Mouse (Mus musculus) fat pad, adult 2 months (tissue): ENCODE results near the gene Derl3.

Experiments used
- DNase-seq: peaks from one replicate; pipeline ENCODE4 v3.0.0-alpha.2; 2011; ENCODE audit warnings: low read depth, low spot score; ENCODE audit errors: extremely low read depth

Gene Derl3

DNA sequence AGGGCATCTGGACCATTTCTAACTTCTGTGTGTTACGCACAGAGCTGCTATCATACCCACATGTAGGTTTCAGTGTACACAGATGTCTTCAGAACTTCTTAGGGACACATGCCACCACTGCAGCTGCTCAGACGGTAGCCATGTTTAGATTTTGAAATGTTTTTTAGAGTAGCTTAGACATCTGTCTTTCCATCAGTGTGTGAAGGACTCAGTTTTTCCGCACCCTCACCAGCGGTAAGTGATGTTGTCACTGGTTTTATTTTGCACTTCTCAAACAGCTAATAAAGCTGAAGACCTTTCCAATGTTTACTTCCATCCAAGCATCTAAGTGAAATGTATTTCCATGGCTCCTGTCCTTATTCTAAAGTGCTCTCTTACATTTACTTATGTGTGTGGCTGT, 13.7 kb downstream of the Derl3 start:
- no peak for DNase-seq

DNA sequence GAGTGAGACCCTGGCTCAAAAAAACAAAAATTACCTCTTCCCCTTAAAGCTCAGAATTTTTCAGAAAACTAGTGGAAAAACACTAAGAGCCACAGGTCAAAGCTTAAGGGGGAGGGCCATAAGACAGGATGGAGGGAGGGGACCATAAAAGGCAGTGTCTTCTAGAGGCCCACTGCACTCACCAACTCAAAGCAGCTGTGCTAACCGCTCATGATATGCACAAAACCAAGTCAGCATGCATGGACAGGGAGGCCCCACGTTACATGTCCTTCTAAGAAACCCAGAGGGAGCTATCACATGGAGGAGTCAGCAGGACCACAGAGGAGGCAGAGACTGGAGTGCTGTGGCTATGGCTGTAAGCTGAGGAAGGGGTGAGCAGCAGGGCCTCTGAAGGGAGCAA, 17.5 kb downstream of the Derl3 start:
- DNase-seq, result no peak

DNA sequence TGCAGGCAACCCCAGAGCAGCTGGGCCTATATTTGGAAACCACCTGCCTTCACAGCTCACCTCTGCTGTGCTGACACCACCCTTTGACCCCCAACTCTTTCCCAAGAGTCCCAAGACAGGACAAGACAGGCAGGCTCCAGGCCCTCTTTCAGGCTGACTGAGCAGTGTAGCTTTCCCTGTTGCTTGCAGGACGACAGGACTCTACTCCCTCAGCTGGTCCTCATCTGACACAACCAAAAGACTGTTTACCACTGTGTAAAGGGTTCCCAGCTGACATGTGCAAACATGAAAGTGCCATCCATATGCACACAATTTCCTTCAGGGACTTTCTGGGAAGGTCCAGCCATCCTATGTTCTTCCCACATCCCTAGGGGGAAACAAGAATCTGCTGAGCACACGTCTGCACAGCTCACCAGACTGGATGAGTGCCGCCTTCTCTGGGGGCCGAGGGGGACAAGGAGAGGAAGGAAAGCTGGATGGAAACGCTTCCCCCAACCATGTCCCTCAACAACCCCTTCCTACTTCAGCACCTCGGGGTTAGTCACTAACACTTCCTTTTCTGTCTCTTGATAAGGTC, 19.9 kb downstream of the Derl3 start:
- no peak for DNase-seq

DNA sequence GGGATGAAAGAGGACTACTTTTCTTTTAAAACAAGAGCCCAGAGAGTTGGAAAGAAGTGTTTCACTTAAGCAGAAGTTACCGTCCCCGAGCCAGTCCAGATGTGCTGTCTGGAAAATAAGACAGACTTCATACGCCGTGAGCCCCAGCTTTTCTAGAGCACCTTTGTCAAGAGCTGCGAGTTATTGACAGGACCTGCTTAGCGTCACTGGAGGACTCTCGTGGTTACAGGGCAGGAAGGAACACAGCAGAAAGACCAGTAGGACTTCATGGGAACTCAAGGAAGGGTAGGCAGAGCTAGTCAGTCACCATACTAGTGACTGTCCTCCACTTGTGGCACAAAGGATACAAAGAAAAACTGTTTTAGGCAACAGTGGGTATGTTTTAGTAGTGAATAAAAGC, 22.3 kb downstream of the Derl3 start:
- no peak for DNase-seq

DNA sequence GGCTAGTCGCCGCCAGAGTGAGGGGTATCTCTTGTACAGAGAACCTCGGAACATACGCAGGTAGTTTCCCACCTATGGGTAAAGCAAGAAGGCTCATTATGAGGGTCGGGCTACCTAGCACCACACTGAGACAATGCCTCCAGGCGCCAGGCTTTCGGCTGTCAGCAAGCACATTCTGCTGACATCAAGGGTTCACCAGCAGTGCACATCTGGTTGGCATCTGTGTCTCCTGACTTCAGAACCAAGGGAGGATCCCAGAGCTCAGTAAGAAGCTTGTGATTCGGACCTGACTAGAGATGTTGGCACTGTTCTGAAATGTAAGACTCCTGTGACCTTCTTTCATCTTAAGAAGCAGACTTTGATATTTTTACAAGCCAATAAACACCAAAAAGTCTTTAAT, 23.6 kb downstream of the Derl3 start:
- DNase-seq, result no peak

DNA sequence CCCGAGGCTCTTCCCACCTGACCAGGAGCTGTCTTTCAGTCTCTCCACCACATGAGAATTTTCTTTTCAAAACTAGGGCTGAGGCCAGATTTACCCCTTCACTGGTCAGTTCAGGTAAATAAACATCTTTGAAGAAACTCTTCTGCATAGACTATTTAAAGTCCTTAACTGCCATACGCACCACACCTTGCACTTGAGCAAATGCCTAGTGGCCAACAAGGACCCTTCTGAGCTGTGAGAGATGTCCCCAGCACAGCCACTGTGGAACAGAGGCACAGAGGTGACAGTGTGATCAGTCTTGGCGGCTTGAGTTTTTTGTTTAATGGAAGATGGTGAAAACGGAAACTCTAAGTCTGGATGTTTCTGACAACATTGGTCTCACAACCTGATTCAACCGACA, 25.8 kb downstream of the Derl3 start:
- DNase-seq, result no peak

DNA sequence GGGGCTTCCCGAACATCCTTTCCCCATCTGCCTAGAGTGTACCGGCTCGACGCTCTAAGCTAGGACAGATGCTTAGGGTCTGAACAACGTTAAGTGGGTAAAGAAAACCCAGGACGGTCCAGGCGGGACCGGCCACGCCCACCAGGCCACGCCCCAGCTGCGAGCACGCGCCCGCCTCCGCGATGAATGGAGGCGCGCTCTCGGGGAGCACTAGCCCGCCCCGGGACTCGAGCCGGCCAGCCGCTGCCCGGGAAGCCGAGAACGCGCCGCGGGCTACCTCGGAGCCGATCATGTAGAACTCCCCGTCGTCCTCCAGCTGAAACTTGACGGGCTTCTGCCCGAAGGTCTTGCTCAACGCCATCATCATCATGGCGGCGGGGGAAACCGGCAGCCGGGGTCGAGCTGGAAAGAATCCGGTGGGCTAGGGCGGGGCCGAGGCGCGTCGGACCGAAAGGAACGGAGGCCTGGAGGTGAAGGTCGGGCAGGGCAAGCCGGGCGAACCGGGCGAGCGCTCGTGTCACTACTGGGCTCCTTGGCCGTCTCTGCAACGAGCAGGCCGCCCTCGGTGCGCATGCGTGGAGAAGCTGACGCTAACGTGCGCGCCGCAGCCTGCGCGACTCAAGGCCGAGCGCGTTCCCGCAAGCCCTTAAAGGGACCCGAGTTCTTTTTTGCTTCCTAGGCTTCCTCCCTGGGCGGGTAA, 28.0 kb downstream of the Derl3 start, which contains the start of gene Smarcb1:
Gene Smarcb1, minus strand, starts transcription at position 592 of the 700 bp plus-strand sequence.
- DNase-seq, result peak; percentile 26

DNA sequence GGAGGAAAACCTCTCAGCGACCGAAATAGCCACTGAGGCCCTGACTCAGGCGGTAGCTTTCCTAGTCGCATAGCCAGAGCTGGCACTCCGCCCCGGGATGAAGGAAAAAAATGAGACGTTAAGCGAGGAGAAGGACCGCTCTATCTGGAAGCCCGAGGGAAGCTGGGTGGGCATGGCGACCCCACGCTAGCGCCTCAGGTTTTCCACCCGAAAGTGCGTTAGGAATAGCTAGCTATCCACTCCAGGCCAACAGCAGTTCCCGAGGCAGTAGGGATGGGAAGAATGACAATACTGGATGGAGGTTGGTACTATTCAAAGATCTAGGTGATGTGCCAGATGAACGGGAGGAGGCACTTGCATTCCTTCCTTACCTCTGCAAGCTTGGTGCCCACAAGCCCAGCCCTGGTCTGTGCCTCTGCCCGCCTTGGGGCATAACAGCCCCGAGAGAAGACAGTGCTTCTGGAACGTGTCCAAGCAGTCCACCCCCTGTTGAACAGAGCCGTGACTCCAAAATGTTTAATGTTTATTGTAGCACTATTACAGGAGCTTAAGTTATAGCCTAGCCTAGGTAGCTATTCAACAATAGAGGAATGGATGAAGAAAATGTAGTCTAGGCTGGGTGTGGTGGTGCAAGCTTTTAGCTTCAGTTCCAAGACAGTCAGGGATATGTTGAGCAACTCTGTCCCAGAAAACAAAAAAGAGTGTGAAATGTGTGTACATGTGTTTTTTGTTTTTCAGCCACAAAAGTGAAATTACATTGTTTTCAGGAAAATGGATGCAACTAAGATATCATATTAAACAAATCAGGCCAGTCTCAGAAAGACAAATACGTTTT, 28.7 kb downstream of the Derl3 start:
- no peak for DNase-seq

DNA sequence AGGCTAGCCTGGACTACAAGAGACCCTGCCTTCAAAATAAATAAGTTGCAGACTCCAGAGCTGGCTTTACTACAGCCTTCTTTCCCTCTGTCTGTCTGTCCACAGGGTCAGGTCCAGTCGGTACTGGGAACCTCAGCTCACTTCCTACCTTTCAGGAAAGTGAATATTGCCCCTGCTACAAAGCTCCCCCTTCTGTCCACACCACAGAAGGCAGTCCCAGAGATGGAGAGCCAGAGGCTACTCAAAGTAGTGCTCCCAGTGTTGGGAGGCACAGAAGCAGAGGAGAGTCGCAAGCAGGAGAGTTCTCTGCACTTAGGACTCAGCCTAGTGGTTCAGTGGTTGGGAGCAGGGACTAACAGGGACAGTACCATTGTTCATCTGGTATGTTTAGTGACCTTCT, 31.1 kb downstream of the Derl3 start:
- DNase-seq, result no peak

DNA sequence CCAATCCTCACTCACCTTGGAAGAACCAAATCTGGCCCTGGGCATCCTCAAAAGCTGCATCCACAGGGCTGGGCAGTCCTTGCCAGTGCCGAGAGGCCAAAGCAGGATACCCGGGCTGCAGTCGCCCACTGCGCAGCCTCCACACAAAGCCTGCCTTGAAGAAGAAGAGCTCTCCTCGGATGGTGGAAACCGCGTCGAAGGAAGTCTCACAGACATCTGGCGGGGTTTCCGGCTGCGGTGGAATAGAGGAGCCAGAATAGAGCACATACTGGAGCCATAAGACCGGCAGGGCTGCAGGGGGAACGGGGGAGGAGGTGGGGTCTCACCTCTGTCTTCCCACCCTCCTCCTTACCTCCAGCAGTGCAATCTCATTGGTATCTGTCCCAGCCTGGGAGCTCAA, 33.2 kb downstream of the Derl3 start:
- no peak for DNase-seq

DNA sequence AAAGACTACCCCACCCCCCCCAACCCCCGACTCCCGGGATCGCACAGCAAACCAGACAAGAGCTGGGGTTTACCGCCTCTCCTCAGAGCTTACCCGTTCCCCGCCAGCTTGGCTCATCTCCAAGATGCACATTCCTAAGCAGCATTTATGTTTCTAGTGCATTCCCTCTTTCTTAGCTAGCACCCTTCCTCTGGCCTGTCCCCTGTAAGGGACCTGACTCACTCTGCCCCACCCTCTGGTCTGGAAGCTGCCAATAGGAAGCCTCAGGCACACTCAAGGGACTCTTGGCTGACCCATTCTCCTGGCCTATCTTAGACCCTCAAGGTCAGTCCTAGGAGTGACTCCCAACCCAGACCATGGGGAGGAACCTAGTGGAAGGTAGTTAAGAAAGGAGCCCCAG, 37.1 kb downstream of the Derl3 start:
- no peak for DNase-seq

DNA sequence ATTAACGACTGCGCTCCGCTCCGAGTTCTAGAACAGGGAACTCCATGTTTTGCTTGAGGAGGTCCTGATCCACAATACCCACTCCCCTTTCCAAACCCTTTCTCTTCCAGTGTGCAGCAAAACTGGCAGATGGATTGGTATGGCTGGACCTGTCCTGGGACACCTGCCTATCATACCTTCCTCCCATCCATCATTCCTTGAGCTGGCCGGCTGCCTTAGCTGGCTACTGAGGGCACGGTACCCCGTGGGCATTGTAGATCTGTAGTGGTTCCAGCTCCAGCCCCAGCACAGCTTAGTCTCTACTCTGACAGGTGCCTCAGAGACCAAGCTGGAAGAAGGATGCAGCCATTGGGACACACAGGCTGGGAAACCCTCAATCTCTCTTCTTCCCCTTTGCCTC, 38.1 kb downstream of the Derl3 start:
- DNase-seq, result no peak

DNA sequence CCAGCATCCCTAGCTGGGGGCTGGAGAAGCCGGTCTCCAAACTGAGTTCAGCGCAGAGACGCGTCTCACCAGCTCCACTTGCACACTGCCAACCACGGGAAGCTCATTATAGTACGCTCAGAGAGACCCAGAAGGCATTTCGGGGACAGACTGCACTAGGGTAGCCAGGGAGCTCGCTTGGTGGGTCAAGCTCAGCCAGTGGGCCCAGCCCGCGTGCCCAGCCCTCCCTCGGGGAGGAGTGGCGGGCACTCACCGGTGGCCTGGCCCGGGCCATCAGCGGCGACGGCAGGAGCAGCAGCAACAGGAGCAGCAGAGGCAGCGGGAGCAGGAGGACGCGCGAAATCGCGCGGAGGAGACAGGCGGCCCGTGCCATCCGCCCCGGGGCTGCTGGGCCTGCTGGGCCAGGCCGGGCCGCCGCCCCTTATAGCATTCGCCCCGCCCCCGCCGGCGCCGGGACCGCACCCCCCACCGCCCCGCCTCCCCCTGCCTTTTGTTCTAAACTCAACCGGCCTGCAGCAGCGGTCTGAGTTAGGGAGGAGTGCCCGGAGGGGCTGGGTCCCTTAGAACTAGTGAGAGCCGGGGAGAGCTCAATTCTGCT, 39.0 kb downstream of the Derl3 start:
- DNase-seq, result no peak

DNA sequence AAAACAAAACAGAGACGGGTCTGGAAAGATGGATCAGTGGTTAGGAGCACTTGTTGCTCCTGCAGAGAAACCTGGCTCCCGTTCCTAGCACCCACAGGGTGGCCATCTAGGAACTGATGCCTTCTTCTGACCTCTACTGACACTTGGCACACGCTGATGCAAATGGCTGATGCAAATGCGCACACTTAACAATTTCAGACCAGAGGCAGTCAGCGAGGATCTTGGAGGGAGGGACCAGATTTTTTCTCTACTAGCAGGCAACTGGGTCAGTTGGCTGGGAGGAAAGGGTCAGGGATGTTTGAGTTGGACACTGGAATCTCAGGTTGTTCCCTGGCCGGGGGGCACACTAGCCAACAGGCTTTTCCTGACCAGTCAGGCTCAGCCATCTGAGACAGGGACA, 39.7 kb downstream of the Derl3 start, which contains the start of gene Chchd10:
Gene Chchd10, plus strand, starts transcription at position 240 of the 400 bp plus-strand sequence.
- no peak for DNase-seq

DNA sequence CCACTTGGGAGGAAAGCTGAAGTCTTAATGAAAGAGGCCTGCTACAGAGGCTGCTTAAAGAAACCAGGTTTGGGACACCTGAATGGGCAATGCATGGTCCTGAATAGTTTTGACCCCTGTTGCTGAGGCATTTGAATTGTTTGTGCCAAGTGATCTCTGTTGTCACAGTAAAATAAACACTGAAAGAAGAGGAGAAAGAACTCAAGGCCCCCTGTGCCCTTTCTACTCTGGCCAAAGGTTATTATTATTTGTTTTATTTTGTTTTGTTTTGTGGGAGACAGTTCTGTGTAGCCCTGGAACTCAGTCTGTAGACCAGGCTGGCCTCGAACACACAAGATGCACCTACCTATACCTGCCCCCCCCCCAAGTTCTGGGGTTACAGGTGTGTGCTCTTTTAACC, 41.8 kb downstream of the Derl3 start:
- no peak for DNase-seq

DNA sequence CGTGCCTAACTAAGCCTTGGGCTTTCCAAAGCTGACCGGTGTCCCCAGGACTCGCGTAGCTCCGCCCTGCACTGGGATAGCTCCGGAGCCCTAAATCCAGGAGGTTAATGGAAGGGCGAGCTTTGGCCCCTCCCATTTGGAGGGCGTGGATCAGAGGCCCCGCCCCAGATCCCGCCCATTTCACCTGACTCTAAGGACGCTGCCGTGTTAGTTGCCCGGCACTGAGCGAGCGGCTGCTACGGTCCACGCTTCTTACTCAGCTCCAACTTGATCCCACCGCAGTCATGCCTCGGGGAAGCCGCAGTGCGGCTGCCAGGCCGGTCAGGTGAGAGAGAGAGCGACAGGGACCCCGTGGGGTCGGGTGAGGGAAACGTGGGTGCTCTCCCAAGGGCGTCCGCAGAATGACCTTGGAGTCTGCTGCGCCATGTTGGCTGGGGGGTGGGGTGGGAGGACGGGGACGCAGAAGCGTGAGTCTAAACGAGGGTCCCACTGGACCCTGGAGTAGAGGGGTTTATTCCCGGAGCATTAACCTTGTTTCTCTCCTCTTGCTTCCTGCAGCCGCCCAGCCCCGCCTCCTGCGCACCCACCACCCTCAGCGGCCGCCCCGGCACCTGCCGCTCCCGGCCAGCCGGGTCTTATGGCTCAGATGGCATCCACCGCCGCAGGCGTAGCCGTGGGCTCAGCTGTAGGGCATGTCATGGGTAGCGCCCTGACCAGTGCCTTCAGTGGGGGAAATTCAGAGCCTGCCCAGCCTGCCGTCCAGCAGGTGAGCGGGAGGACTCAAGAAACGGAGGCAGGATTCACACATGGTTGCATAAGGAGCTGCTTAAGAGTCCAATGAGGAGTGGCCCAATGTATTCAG, 42.7 kb downstream of the Derl3 start, which contains the start of gene Mmp11:
Gene Mmp11, minus strand, starts transcription at position 817 of the 862 bp plus-strand sequence.
- DNase-seq, result peak; percentile 28

DNA sequence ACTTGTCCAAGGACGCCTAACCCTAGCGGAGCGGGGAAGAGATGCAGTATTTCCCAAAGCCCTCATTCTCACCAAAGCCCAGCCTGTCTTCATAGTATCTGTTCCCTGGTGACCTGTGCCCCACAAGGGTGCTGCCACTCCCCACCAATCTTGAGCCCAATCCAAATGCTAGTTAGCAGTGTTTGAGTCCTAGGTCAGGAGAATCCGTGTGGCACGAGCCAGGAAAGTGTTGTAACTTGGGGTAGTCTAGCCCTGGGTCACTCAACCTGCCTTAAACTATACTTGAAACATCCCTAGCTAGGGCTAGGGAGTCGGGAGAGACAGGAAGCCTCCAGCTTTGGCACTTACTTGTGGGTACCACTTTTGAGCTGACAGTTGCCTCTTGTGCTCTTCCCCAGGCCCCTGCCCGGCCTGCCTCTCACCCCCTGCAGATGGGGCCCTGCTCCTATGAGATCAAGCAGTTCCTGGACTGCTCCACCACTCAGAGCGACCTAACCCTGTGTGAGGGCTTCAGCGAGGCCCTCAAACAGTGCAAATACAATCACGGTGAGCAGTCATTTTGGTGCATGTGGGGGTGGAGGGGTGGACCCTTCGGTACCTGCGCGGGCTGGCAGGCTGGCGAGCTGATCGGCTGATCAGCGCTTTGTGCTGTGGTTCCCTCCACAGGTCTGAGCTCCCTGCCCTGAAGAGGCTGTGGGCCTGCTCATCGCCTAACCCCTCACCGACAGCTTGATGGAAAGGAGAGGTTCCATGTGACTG, 43.9 kb downstream of the Derl3 start:
- DNase-seq, result no peak

DNA sequence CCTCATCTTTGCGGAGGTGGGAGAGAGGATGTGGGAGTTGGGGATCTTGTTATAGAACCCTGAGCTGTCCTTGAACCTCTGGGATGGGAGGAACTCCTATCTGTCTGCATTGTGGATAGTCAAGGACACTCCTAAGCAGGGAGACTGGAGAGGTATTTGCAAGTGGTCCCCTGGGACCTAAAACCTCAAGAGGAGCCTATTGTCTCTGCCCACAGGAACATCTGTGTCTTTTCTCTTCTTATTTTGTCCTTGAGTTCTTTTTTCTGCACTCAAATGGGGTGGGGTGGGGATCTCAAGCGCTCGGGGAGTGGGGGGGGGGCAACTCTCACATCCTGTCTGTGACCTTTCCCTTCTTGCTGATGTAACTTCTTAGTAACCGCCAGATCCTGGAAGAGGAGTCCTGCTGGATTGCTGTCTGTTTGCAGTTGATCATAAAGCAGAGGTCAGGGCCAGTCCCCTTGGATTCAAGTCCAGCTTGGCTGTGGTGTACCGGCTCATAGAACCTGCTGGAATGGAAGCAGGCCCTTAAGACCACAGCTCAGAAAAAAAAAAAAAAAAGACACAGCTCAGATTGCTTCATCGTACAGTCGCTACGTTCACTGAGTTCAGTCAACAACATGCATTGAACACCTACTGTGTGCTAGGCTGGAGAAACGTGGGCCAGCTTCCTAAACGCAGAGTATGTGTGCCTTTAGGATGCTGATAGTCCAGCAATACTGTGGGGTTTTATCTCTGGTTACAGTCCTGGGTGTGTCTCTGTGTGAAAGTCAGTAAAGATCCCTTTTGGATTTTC, 44.8 kb downstream of the Derl3 start:
- no peak for DNase-seq
